Mouse (Mus musculus) ES-CJ7 (cell line): ENCODE results near the gene Bglap.

Experiments used
- DNase-seq: peaks from one replicate; pipeline ENCODE4 v3.0.0; 2011; ENCODE audit warnings: low read depth, low spot score

The Bglap gene

GRCm38 (mm10) chr3:88352907-88353306 is 31.4 kb downstream of the Bglap start:
- no peak for DNase-seq

- DNase-seq: no peak
These were observed 33.5 kb downstream of the Bglap start for GRCm38 (mm10) chr3:88350732-88351131.

- DNase-seq: no peak
These were observed 45.3 kb downstream of the Bglap start for GRCm38 (mm10) chr3:88339006-88339405.

GRCm38 (mm10) chr3:88338316-88338715 is 45.9 kb downstream of the Bglap start:
- no peak for DNase-seq

GRCm38 (mm10) chr3:88337367-88338020 is 46.8 kb downstream of the Bglap start:
- peak; percentile 55 for DNase-seq

- peak; percentile 97 for DNase-seq
These were observed 47.9 kb downstream of the Bglap start, which contains the start of the genes Tmem79 and Smg5 for GRCm38 (mm10) chr3:88336058-88337013. Tmem79 (minus strand) TSS chr3:88336148. Smg5 (plus strand) TSS chr3:88336260.

GRCm38 (mm10) chr3:88335436-88336053 is 48.7 kb downstream of the Bglap start:
- peak; percentile 40 for DNase-seq

- no peak for DNase-seq
These were observed 49.3 kb downstream of the Bglap start for GRCm38 (mm10) chr3:88334902-88335435.

- DNase-seq: peak; percentile 74
These were observed 50.1 kb downstream of the Bglap start for GRCm38 (mm10) chr3:88334029-88334658.
